Mouse (Mus musculus) hindbrain, embryonic 10.5 days (tissue): Measurements from ENCODE around the gene Purb. TPM values are rescaled to one million over a fixed set of nuclear protein-coding genes. Genes with fewer than 3 reads are reported as not detected.
"Not testable (repeated sequence)": the region's sequence is repeated elsewhere in the genome, so short reads cannot be mapped to it uniquely, and the experiment has no call there.

Source experiments
- DNase-seq: peaks from one replicate; pipeline ENCODE4 v3.0.0-alpha.2; 2017; ENCODE audit warnings: low spot score
- H3K27ac ChIP-seq: fragments of 300-500 bp; sonication (generic); 2 replicates; pipeline ENCODE4 v1.5.1; 2016; ENCODE audit warnings: mild to moderate bottlenecking, moderate library complexity
- H3K27me3 ChIP-seq: fragments of 300-500 bp; sonication (generic); 2 replicates; pipeline ENCODE4 v1.6.1; 2016; ENCODE audit warnings: mild to moderate bottlenecking; ENCODE audit not compliant: poor library complexity, insufficient read depth, severe bottlenecking
- H3K36me3 ChIP-seq: fragments of 300-500 bp; sonication (generic); 2 replicates; pipeline ENCODE4 v1.6.1; 2016; ENCODE audit warnings: mild to moderate bottlenecking, moderate library complexity
- H3K4me1 ChIP-seq: fragments of 300-500 bp; sonication (generic); replicated peaks from 2 replicates; pipeline ENCODE4 v1.6.1; 2016; ENCODE audit warnings: mild to moderate bottlenecking
- H3K4me3 ChIP-seq: fragments of 300-500 bp; sonication (generic); 2 replicates; pipeline ENCODE4 v1.5.1; 2016; ENCODE audit warnings: mild to moderate bottlenecking, moderate library complexity
- H3K9me3 ChIP-seq: fragments of 300-500 bp; sonication (generic); 2 replicates; pipeline ENCODE4 v1.6.1; 2016; ENCODE audit warnings: mild to moderate bottlenecking, moderate library complexity
- WGBS: fragments of 180-500 bp; shearing (Covaris S2); methylation state at CpG from one replicate; pipeline ENCODE4 v1.1.7; 2016; 5-methylcytosine and 5-hydroxymethylcytosine counted together
- polyA plus RNA-seq: library from polyadenylated mRNA; unstranded; fragments of >200 nt; fragmentation: Nextera tagmentation; extraction: Ambion mirVana; gene quantifications from 2 replicates; pipeline ENCODE4 v1.2.1, GENCODE M21; 2016

The Purb gene
- polyA plus RNA-seq, 1 experiment from 2014 or later = 9.6 TPM

GRCm38 (mm10) chr11:6420283-6420703 is 55.4 kb downstream of the Purb start:
- 30% methylated on average over 1 of the region's 1 CpGs for WGBS
- no peak for DNase-seq
- Histone ChIP-seq H3K36me3 (peaks cover 85% of the 10 kb centered on the region), H3K4me1 (peaks cover 19% of the 10 kb centered on the region), H3K9me3 (no peaks in the 10 kb centered on the region), H3K27ac (no peak overlapping the region), H3K4me3 (no peak overlapping the region), H3K27me3 (no peaks in the 10 kb centered on the region)

- WGBS = 74% methylated on average over 4 of the region's 4 CpGs
- not testable (repeated sequence) for DNase-seq
- H3K36me3 ChIP-seq = peaks cover 75% of the 10 kb centered on the region
Measured at GRCm38 (mm10) chr11:6419156-6419555, 56.6 kb downstream of the Purb start.

GRCm38 (mm10) chr11:6418751-6419150 is 57.0 kb downstream of the Purb start:
- Histone ChIP-seq H3K9me3 (no peaks in the 10 kb centered on the region), H3K27ac (no peak overlapping the region), H3K4me1 (peaks cover 29% of the 10 kb centered on the region), H3K36me3 (peaks cover 71% of the 10 kb centered on the region), H3K27me3 (no peaks in the 10 kb centered on the region), H3K4me3 (peak overlapping the region; percentile 98)
- no peak for DNase-seq
- WGBS = 89% methylated on average over 5 of the region's 5 CpGs

More at GRCm38 (mm10) chr11:6419156-6419555, 56.6 kb downstream of the Purb start:
- H3K27me3 ChIP-seq, H3K27ac ChIP-seq, H3K9me3 ChIP-seq, H3K4me3 ChIP-seq: not testable (repeated sequence)
- H3K4me1 ChIP-seq = peaks cover 29% of the 10 kb centered on the region

Other genes starting within 250 kb of the Purb start
- 0.04 TPM in 1 of 2 replicates, not detected in the other for gene Npc1l1, start 245.8 kb downstream of the Purb start, polyA plus RNA-seq
- gene Ddx56, start 208.1 kb downstream of the Purb start, polyA plus RNA-seq = 116 and 121 TPM in 2 replicates
- 128 and 137 TPM in 2 replicates for gene Tmed4, start 201.0 kb downstream of the Purb start, polyA plus RNA-seq
- 99.9 and 117 TPM in 2 replicates for gene Ogdh, start 184.3 kb downstream of the Purb start, polyA plus RNA-seq
- gene Zmiz2, start 86.8 kb downstream of the Purb start, polyA plus RNA-seq = 15.6 and 19.0 TPM in 2 replicates
- gene Ppia, start 60.5 kb downstream of the Purb start, polyA plus RNA-seq = 5,657 and 6,044 TPM in 2 replicates
- 881 and 962 TPM in 2 replicates for gene H2afv, start 31.5 kb downstream of the Purb start, polyA plus RNA-seq
- gene Myo1g, start 45.0 kb upstream of the Purb start, polyA plus RNA-seq = 1.1 TPM in 2 replicates
- 112 TPM in 2 replicates for gene Ccm2, start 71.0 kb upstream of the Purb start, polyA plus RNA-seq
- gene Nacad, start 130.1 kb upstream of the Purb start, polyA plus RNA-seq = 21.8 and 56.0 TPM in 2 replicates
- gene Tbrg4, start 150.2 kb upstream of the Purb start, polyA plus RNA-seq = 59.5 and 62.2 TPM in 2 replicates
- gene Wap, start 162.7 kb upstream of the Purb start, polyA plus RNA-seq = not detected in 2 replicates
- 5.7 and 5.8 TPM in 2 replicates for gene Ramp3, start 182.6 kb upstream of the Purb start, polyA plus RNA-seq